23 mouse cellular contexts compared by ENCODE assay signal in the genomic region with DNA sequence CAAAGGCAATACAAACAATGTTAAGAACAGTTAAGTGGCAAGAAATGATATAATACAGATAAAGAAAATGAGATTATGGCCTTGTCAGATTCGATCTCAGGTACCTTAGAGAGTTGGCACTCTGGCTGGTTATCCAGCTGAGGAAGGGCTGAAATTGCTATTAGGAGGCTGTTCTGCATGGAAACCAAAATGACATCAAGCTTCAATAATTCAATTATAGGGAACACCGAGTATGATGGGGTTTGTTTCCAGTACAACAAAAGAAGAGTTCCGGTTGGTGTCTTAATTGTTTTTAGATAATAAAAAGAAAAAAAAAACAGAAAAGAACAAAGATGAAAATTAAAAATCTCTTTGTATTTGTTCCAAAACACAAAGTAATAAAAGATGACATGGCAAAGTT.
"Had no signal": no experiment of that assay in that cellular context is flagged by ENCODE, and none has a peak within 500 bp of the region (broad histone marks: within the 10 kb centered on the region; RNA-seq: fewer than 3 reads in every experiment).

No protein-coding gene starts in this region.

- H3K4me3 ChIP-seq: embryonic facial prominence, embryonic 10.5 days; embryonic facial prominence, embryonic 12.5 days; embryonic facial prominence, embryonic 13.5 days; embryonic facial prominence, embryonic 15.5 days; erythroblast, embryonic 14.5 days; forebrain, embryonic 10.5 days; forebrain, embryonic 12.5 days; forebrain, embryonic 13.5 days; forebrain, embryonic 15.5 days; gastrocnemius, adult 2 months; heart, adult 2 months had no signal

- H3K4me1 ChIP-seq: forebrain, embryonic 13.5 days had no signal

- H3K9me3 ChIP-seq: embryonic facial prominence, embryonic 10.5 days; embryonic facial prominence, embryonic 12.5 days; embryonic facial prominence, embryonic 13.5 days; embryonic facial prominence, embryonic 15.5 days; forebrain, embryonic 10.5 days; forebrain, embryonic 12.5 days; forebrain, embryonic 13.5 days; forebrain, embryonic 15.5 days had no signal

- H3K4me2 ChIP-seq: embryonic facial prominence, embryonic 12.5 days; embryonic facial prominence, embryonic 13.5 days; embryonic facial prominence, embryonic 15.5 days; forebrain, embryonic 12.5 days; forebrain, embryonic 13.5 days; forebrain, embryonic 15.5 days had no signal

- H3K27me3 ChIP-seq: embryonic facial prominence, embryonic 12.5 days; embryonic facial prominence, embryonic 13.5 days; embryonic facial prominence, embryonic 15.5 days; forebrain, embryonic 12.5 days; forebrain, embryonic 13.5 days; forebrain, embryonic 15.5 days had no signal

- H3K9ac ChIP-seq: embryonic facial prominence, embryonic 12.5 days; embryonic facial prominence, embryonic 13.5 days; embryonic facial prominence, embryonic 15.5 days; forebrain, embryonic 12.5 days; forebrain, embryonic 13.5 days; forebrain, embryonic 15.5 days; forebrain, postnatal 0 days had no signal

- H3K36me3 ChIP-seq: embryonic facial prominence, embryonic 10.5 days; embryonic facial prominence, embryonic 12.5 days; embryonic facial prominence, embryonic 13.5 days; embryonic facial prominence, embryonic 15.5 days; forebrain, embryonic 10.5 days; forebrain, embryonic 12.5 days; forebrain, embryonic 15.5 days had no signal

- DNase-seq: cerebellum, adult 8-10 months; cerebellum, adult 9-10 months; cerebellum, postnatal 25 days; cerebellum, postnatal 36 days; embryo, embryonic 11 days; forebrain, postnatal 0 days; gastrocnemius, adult 2 months; gastrocnemius, postnatal 10 days; gastrocnemius, postnatal 14 days; gastrocnemius, postnatal 25 days; gastrocnemius, postnatal 36 days; heart, adult 2 months had no signal

- ATAC-seq: forebrain, embryonic 13.5 days; forebrain, embryonic 14.5 days; forebrain, embryonic 15.5 days; forebrain, embryonic 16.5 days; forebrain, postnatal 0 days had no signal

- H3K27ac ChIP-seq: embryonic facial prominence, embryonic 10.5 days; embryonic facial prominence, embryonic 12.5 days; embryonic facial prominence, embryonic 13.5 days; embryonic facial prominence, embryonic 15.5 days; forebrain, embryonic 10.5 days; forebrain, embryonic 12.5 days; forebrain, embryonic 13.5 days; forebrain, embryonic 15.5 days; gastrocnemius, adult 2 months; heart, adult 2 months had no signal
